Mouse (Mus musculus): ENCODE data around the gene Hfm1. TPM values are rescaled to one million over a fixed set of nuclear protein-coding genes. Genes with fewer than 3 reads are reported as not detected.

Hfm1 gene
- total RNA-seq, 2 experiments from 2014 or later = 0.60 TPM; not detected in 1

Other genes with a start within 250 kb of the Hfm1 start
- 48.7 and 51.7 TPM in 2 replicates for gene Zfp644, start 229.0 kb downstream of the Hfm1 start, total RNA-seq (2015; ENCODE audit: low replicate concordance)
- 62.7 and 68.0 TPM in 2 replicates for gene Zfp644, start 229.0 kb downstream of the Hfm1 start, total RNA-seq (2017; ENCODE audit: low replicate concordance)
- gene Cdc7, start 38.0 kb upstream of the Hfm1 start, total RNA-seq (2015; ENCODE audit: low replicate concordance) = 11.0 and 18.8 TPM in 2 replicates
- gene Cdc7, start 38.0 kb upstream of the Hfm1 start, total RNA-seq (2017; ENCODE audit: low replicate concordance) = 10.3 and 10.5 TPM in 2 replicates